Mouse (Mus musculus) cerebellum, adult 18-20 months (tissue): ENCODE results near the gene Arhgap28.
"Not testable (repeated sequence)": the region's sequence is repeated elsewhere in the genome, so short reads cannot be mapped to it uniquely, and the experiment has no call there.

Experiments
- DNase-seq, 2 experiments: peaks; one replicate each; pipeline ENCODE4 v3.0.0; 2021

Arhgap28 gene

DNA sequence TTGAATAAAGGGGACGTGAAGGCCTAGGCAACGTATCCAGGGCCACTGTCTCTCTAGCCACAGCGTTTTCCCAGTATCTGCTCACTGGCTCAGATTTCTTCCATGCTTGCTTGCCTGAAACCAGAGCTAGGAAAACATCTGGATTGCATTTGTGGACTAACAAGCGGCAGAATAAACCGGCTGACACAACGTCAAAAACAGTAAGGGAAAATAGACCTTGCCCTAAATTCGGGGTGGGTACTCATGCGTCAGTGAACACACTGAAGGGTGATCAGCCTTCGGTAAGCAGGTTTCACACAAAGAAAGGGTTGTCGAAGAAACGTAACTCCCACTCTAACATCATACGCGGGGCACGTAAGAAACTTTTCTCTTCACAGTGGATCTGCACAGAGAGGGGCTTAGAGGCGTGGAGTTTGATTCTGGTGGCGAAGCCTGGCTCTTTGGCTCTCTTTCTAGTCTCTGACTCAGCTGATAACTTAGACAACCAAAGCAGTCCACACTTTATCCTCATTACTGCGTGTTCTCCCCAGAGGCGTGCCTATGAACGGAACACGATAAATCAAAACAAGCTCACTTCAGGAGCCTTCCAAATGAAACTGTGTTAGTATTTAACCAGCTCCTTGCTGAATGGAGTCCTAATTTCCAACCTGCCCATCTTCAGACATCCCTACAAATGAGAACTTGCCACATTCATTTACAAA lies 137.2 kb downstream of the Arhgap28 start:
- no peak for DNase-seq

DNA sequence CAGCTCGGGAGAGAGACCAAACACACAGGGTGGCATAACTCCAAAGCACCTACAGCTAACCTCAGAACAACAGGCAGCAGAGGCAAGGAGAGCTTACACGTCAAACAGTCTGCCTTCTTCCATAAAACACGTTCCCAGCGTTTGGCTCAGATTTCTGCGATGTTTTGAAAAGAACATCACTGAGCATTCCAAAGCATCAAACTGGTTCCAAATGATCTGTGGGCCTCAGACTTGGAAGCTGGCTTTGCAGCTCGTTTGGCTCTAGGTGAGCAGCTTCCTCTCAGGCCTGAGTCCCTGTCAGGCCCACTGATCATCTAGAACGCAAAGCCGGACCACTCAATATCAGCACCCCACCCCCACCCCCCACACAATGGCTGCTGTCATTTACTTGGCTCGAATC lies 137.9 kb downstream of the Arhgap28 start:
- DNase-seq, result no peak

DNA sequence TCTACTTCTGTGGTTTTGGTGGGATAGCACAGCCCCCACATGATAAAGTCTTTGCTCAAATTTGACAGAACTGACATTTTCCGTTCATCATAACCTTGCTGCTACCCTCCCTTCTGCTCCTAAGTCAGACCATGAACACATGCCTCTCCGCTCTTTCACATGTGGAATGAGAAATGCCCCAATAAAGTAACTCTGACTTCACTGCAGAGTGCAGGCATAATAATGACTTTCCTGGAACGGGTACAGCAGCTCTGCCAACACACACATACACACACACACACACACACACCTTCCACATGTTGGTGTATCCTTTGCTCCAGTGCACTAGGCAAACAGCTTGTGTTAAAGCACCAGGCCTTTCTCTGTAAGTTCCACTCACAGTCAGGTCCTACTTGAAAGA lies 139.0 kb downstream of the Arhgap28 start:
- no peak for DNase-seq

DNA sequence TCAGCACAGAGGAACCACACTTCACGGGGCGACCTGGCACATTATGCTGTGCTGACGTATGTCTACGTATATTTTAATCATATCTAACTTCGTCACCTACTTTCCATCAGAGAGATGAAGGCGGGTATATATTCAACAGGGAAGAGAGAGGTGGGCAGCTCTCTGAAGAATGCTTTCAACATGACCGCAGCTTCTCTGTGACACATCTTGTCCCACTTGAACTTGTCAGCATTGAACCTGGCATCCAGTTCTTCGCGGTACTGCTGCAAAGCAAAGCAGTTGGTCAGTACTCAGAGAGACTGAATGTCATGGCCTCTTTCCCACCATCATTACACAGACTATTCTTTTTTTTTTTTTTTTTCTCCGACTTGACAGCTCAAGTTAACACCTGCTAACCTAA lies 139.6 kb downstream of the Arhgap28 start:
- DNase-seq, result no peak

DNA sequence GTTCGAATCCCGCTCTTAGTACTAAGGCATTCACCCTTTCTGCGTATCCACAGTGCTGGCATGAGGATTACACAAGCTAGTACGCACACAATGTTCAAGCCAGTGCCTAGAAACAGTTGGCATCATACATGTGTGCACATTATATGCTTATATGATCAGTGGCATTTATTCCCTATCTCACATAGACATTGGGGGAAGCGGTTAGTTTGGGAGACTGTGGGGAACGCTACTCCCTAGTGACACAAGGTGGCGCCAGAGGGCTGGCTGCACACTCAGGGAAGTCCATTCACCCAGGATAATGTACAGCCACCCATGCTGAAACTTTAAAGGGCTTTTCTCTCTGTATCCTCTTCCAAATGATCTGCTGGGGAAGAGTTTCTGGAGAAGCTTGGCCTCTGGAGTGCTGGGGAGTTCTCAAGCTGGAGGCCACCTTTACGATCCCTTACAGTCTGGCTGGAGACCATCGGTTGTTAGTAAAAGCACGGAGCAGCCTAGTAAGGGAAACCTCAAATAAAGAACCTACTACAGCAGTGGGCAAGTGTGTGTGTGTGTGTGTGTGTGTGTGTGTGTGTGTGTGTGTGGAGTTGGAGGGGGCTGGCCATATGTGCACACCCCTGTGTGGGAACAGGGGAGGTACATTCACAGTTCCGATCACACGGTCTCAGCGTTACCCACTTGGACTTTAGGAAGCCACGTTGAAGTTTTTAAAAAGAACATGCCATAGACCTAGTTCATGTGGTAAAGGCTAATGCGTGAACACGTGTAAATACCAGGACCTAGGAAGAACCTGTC lies 142.0 kb downstream of the Arhgap28 start:
- peak; percentile 47 to 71 for DNase-seq

DNA sequence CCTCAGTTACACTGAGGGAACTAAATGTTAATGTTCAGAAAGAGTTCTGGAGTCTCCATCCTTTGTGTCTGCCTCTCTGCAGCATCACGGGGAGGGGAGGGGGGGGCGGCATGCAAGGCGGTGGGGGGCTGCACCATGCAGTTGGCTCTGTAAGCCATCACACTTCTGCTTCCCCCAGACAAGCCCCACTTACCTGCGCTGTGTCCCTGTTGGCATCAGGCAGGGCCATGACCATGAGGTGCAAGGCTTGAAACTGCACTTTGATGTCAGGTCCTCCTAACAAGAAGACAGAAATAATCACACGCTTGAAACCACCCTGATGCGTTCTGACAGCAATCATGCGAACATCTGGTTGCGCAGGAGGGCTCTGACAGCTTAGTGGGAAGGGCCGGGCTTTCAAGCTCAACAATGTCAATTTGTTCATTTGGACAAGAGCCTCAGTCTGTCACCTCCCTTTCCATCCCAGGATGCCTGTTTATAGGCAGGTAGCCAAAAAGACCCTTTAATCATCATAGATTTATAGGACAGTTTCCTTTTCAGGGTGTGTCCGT lies 142.8 kb downstream of the Arhgap28 start:
- no peak for DNase-seq

DNA sequence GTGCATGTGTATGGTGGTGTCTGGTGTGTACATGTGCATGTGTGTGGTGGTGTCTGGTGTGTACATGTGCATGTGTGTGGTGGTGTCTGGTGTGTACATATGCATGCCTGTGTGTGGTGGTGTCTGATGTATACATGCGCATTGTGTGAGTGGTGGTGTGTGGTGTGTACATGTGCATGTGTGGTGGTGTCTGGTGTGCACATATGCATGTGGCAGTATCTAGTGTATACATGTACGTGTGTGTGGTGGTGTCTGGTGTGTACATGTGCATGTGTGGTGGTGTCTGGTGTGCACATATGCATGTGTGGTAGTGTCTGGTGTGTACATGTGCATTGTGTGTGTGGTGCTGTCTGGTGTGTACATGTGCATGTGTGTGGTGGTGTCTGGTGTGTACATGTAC lies 162.4 kb downstream of the Arhgap28 start:
- DNase-seq, result not testable (repeated sequence)

DNA sequence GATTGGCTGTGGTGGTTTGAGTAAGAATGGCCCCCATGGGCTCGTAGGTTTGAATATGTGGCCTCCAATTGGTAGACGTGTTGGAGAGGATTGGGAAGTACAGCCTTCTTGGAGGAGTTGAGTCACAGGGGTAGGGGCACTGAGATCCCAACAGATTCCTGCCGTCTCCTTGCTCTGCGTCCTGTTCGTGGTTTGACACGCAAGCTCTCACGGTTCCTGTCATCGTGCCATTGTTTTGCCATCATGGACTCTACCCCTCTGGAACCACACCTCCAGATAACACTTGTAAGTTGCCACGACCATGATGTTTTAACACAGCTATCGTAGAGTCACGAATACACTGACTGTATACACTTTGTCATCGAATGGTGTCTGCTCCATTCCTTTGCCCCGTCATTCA lies 165.0 kb downstream of the Arhgap28 start:
- DNase-seq, result no peak

DNA sequence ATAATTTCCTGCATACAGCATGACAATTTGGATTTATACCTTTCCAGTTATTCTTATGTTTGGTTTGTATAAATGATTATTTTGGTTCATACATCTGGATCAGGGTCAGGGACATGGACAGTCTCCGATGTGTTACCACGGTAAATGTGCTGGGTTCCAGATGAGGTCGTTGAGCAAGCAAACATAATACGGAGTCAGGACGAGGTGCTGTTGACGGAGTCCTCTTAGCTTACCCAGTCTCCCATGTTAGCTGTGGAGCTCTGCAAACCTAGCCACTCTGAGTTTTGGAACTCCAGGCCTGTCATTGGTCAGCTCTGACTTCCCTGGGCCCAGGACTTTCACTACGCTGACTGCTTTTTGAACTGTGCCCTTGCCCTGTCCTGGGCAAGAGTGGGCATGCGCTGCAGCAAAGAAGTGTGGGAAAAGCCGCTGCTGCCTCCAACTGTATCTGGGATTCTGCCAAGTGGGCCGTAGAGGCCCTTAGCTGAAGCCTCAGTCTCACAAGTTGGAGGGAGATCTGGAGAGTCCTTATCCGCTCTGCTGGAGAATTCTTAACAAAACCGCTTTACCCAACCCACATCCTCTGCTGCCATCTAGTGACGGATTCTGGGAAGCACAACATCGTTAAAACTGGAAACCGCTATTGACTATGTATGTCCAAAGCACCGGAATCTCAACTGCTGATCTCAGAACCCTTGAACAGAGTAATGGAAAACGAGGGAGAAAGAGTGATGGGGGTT lies 166.4 kb downstream of the Arhgap28 start:
- DNase-seq, result peak; percentile 57 to 72

DNA sequence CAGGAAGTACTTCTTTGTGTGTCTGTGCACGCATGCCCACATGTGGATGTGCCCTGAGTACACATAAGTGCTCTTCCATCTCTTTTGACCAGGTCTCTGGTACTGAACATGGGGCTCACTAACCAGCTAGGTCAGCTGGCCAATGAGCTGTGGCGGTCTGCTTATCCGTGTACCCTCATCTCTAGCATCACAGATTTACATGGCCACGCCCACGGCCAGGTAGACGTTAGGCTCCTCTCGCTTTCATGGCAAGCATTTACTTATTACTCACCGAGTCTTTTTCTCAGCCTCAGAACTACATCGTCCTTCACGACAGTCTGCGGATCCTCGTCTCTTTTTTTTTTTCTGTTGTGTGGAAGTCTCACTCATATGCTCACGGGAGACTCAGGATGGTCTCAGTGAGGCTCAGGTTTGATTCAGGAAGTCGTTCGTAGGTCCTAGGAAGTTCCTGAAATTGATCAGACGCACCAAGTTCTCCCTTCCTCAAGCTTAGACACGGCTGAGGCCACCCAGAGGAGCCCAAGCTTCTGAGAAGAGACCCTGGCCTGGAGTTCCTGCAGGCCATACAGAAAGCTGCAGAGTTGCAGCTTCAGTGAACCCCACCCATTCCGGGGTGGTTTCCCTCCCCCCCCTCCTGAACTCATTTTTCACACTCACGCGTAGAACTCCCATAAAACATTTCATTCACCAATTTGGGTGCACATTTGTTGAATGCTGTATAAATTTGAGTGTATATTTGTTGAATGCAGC lies 167.6 kb downstream of the Arhgap28 start:
- DNase-seq, result no peak

DNA sequence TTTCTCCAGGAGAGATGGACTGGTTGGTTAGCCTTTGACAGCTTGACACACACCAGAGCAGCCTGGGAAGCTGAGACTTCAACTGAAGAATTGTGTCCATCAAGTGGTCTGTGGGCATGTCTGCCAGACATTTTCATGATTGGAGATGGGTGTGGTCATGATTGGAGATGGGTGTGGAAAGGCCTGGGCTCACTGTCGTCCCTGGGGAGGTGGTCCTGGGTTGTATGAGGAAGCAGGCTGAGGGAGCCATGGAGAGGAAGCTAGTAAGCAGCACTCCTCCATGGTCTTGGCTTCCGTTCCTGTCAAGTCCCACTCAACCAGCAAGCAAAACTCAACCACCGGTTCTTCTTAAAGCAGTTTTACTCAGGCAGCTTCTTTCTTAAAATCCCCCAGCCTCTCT lies 176.5 kb downstream of the Arhgap28 start:
- no peak for DNase-seq

DNA sequence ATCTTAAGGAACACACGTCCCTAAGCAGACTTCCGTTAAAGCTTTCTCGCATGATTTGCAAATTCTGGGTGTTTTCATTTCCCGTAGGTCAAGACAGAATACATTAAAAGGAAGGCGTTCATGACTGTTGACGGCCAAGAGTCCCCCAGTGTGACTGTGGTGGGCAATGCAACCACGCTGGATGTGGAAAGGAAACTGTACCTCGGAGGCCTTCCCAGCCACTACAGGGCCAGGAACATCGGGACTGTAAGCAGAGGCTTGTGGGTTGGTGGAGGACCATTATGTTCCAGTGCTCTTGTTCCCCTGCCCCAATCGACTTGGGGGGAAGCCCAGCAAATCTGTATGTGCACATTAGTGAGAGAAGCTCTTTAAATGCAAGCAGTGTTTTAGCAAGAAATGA lies 187.0 kb downstream of the Arhgap28 start:
- no peak for DNase-seq

DNA sequence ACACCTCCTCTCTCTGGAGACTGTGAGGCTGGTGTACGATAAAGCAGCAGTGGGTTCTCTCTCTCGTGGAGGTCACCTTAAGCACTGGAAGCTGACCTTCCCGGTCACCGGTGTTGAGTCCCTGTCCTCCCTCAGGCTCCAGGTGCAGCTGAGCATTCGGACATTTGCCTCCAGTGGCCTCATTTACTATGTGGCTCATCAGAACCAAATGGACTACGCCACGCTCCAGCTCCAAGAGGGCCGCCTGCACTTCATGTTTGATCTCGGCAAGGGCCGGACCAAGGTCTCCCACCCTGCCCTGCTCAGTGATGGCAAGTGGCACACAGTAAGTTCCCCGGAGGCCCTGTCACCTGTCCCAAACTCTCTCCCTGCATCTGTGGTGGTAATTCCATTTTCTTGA lies 188.2 kb downstream of the Arhgap28 start:
- DNase-seq, result no peak

DNA sequence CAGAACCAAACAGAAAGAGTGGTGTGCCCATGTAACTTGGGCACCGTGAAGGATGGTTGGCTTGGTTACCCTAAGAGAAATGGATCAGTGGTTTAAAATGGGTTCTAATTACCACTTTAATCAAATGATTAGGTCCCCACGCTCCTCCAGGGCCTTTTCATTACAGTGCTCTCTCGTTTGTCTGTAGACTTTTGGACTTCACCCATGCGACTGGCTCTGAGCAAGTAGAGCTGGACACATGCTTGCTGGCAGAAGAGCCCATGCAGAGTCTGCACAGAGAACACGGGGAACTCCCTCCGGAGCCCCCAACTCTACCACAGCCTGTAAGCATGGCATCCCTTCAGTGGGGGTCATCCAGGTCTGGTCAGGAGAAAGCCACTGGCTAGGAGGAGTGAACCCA lies 190.3 kb downstream of the Arhgap28 start:
- no peak for DNase-seq

DNA sequence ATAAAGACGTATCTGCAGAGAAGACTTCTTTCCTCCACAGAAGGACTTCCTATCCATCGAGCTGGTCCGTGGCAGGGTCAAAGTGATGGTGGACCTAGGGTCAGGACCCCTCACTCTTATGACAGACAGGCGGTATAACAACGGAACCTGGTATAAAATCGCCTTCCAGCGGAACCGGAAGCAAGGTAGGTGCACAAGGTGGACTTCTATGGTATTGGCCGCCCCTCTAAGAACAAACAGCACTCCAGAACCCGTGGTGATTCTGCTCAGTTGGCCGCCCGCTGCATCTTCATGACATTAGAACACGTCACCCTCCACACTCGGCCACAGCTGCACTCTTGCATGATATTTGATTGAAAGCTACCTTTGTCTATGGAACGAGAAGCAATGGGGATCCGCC lies 194.7 kb downstream of the Arhgap28 start:
- no peak for DNase-seq
